Mouse (Mus musculus) neural tube, embryonic 13.5 days (tissue): ENCODE measurements around the gene Grid2. TPM values are rescaled to one million over a fixed set of nuclear protein-coding genes. Genes with fewer than 3 reads are reported as not detected.

ENCODE experiments used
- ATAC-seq: fragments of 200-750 bp; cut with Nextera tagmentation; 2 replicates; pipeline ENCODE4 v1.8.0; 2017; ENCODE audit warnings: low read depth, mild to moderate bottlenecking, moderate TSS enrichment, moderate library complexity
- H3K27ac ChIP-seq: fragments of 300-500 bp; sonication (generic); replicated peaks from 2 replicates; pipeline ENCODE4 v1.5.1; 2015; ENCODE audit warnings: moderate library complexity, mild to moderate bottlenecking, inconsistent platforms
- H3K27me3 ChIP-seq: fragments of 300-500 bp; sonication (generic); 2 replicates; pipeline ENCODE4 v1.6.1; 2015; ENCODE audit warnings: mild to moderate bottlenecking, inconsistent platforms
- H3K36me3 ChIP-seq: fragments of 300-500 bp; sonication (generic); 2 replicates; pipeline ENCODE4 v1.6.1; 2015; ENCODE audit warnings: mild to moderate bottlenecking, inconsistent platforms
- H3K4me1 ChIP-seq: fragments of 300-500 bp; sonication (generic); replicated peaks from 2 replicates; pipeline ENCODE4 v1.6.1; 2015; ENCODE audit warnings: inconsistent platforms
- H3K4me2 ChIP-seq: fragments of 300-500 bp; sonication (generic); 2 replicates; pipeline ENCODE4 v1.6.1; 2015; ENCODE audit warnings: inconsistent platforms, mild to moderate bottlenecking, moderate library complexity
- H3K4me3 ChIP-seq: fragments of 300-500 bp; sonication (generic); 2 replicates; pipeline ENCODE4 v1.5.1; 2015; ENCODE audit warnings: mild to moderate bottlenecking, inconsistent platforms
- H3K9ac ChIP-seq: fragments of 300-500 bp; sonication (generic); 2 replicates; pipeline ENCODE4 v1.6.1; 2015; ENCODE audit warnings: moderate library complexity, mild to moderate bottlenecking, inconsistent platforms
- H3K9me3 ChIP-seq: fragments of 300-500 bp; sonication (generic); 2 replicates; pipeline ENCODE4 v1.6.1; 2016; ENCODE audit warnings: inconsistent platforms
- WGBS: fragments of 180-500 bp; shearing (Covaris S2); methylation state at CpG from one replicate; pipeline ENCODE4 v1.1.7; 2015; 5-methylcytosine and 5-hydroxymethylcytosine counted together
- polyA plus RNA-seq: library from polyadenylated mRNA; unstranded; fragments of >200 nt; fragmentation: Nextera tagmentation; extraction: Ambion mirVana; gene quantifications from 2 replicates; pipeline ENCODE4 v1.2.1, GENCODE M21; 2015

Gene Grid2
- polyA plus RNA-seq, 1 experiment from 2014 or later: 9.6 TPM

DNA sequence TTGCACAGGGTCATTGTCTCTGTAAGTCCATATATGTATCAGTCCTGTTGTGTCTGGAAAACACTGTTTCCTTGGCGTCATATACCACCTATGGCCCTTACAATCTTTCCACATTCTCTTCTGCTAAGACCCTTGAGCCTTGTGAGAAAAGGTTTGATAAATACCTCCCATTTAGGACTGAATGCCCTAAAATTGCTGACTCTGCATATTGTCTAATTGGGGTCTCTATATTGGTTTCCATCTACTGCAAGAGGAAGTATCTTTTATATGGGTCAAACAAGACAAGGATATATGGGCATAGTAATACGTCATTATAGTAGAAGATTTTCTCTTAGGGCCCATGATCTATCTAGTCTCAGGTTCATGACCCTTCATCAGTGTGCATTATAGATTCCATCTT is 1008.5 kb downstream of the Grid2 start:
- 93% methylated on average over 2 of the region's 2 CpGs for WGBS
- no peaks in the 10 kb centered on the region for H3K36me3 ChIP-seq

DNA sequence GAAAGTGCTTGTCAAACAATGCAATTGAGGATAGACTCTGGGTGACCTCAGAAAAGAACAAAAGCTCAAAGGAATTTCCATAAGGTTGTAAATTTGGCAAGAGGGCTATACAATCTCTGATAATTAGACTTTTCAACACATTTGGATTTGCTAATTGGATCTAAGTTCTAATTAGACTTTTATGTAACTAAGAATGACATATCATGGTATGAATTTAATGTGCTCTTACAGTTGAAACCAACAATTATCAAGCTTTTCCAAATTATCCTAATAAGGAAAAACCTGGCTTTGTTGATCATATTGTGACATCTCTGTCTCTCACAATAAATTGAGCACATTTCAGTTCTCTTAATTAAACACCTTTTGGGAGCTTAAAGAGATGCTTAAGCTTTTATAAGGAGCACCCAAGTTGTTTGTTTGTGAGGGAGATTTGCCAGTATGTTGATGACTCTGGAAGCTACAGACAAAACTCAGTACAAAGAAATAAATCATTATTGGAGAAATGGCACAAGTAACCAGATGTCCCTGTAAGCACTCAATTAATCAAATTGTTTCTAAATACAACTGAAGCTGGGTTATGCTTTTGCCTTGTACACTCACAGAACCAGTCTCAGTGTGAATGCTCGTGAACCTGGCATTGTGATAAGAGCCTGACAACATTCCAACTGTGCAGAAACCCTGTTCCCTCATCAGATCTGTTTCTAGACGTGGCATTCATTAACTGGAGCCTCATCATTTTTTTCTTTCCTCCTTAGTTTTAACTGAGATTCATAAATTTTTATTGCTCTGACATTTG is 1018.8 kb downstream of the Grid2 start:
- H3K27ac ChIP-seq: no peak overlapping the region

More for the DNA sequence above, 1008.5 kb downstream of the Grid2 start:
- ATAC-seq: no peak
- Histone ChIP-seq H3K9me3 (no peaks in the 10 kb centered on the region), H3K9ac (no peak overlapping the region), H3K4me2 (no peak overlapping the region), H3K27ac (no peak overlapping the region), H3K4me1 (no peaks in the 10 kb centered on the region), H3K27me3 (no peaks in the 10 kb centered on the region), H3K4me3 (no peak overlapping the region)

DNA sequence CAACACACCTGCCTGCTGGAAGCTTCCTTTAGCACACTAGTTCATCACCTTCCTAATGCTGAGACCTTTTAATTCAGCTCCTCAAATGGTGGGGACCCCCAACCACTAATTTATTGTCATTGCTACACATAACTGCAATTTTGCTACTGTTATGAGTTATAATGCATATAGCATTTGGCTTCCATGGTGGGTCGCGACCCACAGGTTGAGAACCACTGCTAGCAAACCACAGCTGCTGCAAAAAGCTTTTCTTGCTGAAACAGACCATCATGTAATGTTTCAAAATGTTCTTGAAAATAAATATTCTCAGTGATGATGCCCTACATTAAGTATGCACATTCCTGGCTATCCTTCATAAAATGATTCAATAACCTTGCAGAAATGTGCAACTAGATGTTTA is 1024.3 kb downstream of the Grid2 start:
- H3K4me1 ChIP-seq: no peaks in the 10 kb centered on the region
- WGBS: 86% methylated on average over 2 of the region's 2 CpGs
- H3K9ac ChIP-seq: no peak overlapping the region
- H3K9me3 ChIP-seq: no peaks in the 10 kb centered on the region
- no peak for ATAC-seq
- no peaks in the 10 kb centered on the region for H3K27me3 ChIP-seq
- H3K4me2 ChIP-seq: no peak overlapping the region
- H3K4me3 ChIP-seq: no peak overlapping the region
- no peak overlapping the region for H3K27ac ChIP-seq
- no peaks in the 10 kb centered on the region for H3K36me3 ChIP-seq

More for the DNA sequence above, 1018.8 kb downstream of the Grid2 start:
- Histone ChIP-seq H3K4me2 (no peak overlapping the region), H3K36me3 (no peaks in the 10 kb centered on the region), H3K4me1 (no peaks in the 10 kb centered on the region), H3K27me3 (no peaks in the 10 kb centered on the region), H3K9me3 (no peaks in the 10 kb centered on the region), H3K4me3 (no peak overlapping the region), H3K9ac (no peak overlapping the region)
- 55% methylated on average over 2 of the region's 2 CpGs for WGBS
- no peak for ATAC-seq

DNA sequence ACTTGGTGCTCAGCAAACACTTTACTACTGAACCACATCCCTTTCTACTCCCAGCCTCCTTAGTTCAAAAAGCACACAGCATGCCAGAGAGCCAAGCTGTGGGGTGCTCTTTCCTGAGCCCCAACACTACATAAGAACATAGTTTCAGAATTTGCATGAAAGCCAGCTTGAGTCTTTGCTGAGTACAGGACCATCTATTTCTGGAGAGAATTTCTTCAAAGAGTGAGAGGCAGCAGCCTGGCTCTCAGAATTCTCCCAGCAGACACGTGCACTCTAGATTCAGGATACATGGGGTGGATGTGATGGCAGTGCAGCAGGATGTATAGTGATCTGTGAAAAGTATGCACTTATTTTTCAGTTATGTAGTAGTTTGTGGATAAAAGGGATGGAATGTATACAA is 1038.1 kb downstream of the Grid2 start:
- Histone ChIP-seq H3K27me3 (no peaks in the 10 kb centered on the region), H3K36me3 (no peaks in the 10 kb centered on the region), H3K4me3 (no peak overlapping the region), H3K4me1 (no peaks in the 10 kb centered on the region), H3K4me2 (no peak overlapping the region), H3K27ac (no peak overlapping the region), H3K9ac (no peak overlapping the region), H3K9me3 (no peaks in the 10 kb centered on the region)
- WGBS: 79% methylated on average over 1 of the region's 1 CpGs
- no peak for ATAC-seq

DNA sequence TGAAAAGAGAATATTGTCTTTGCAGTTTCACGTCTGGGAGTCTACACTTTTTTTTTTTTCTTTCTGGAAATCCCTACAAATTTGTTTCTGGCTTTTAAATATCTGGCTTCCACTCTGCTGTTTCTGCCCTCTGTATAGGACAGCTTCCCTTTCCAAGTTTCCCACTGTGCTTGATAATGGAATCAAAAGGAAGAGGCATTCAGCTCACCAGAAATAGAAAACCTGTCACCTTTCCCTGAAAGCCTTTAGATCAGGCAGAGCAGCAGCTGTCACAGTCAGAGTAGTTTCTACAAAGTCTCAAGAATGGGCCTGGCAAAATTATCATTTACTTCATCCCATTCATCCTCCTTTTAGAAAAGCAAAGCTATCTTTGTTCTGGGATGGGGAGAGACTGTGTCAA is 1042.0 kb downstream of the Grid2 start:
- Histone ChIP-seq H3K9me3 (no peaks in the 10 kb centered on the region), H3K4me1 (no peaks in the 10 kb centered on the region), H3K27me3 (no peaks in the 10 kb centered on the region), H3K4me3 (no peak overlapping the region), H3K36me3 (no peaks in the 10 kb centered on the region), H3K9ac (no peak overlapping the region), H3K4me2 (no peak overlapping the region), H3K27ac (no peak overlapping the region)
- WGBS: 62% methylated on average over 1 of the region's 1 CpGs
- no peak for ATAC-seq

DNA sequence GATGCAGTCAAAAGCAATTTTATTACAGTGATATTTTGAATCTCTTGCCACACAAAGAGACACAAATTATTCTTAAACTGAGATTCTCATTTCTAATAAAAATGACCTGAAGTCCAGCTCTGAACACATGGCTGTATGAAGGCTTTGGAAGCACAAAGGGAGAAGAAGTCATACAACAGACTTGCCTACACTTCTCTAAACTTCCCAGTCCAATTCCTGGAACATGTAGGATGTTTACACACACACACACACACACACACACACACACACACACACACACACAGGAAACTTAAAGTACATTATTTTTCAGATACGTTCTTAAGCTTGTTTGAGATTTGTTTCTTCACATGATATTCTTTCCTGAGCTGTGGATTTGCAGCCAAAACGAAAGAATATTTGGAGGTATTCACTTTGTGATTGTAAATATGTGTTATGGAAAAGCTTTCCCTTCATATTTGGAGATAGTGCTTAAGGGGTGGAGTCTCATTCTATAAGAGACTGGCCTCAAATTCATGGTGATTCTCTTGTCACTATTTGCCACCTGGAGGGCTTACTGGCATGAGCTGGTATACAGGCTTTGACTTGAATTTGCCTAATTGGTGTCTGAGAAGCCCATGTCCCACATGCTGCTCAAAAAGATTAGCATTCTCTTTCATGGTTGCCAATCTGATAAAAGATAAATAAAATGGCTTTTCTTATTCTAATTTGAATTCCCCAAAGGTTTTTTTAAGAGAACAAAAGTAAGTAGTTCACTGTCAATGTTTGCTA is 1049.2 kb downstream of the Grid2 start:
- no peak overlapping the region for H3K9ac ChIP-seq
- H3K36me3 ChIP-seq: no peaks in the 10 kb centered on the region
- no peak overlapping the region for H3K4me2 ChIP-seq
- H3K4me1 ChIP-seq: no peaks in the 10 kb centered on the region
- WGBS: 80% methylated on average over 2 of the region's 2 CpGs
- H3K9me3 ChIP-seq: no peaks in the 10 kb centered on the region
- H3K4me3 ChIP-seq: no peak overlapping the region
- no peaks in the 10 kb centered on the region for H3K27me3 ChIP-seq
- no peak for ATAC-seq
- H3K27ac ChIP-seq: no peak overlapping the region

DNA sequence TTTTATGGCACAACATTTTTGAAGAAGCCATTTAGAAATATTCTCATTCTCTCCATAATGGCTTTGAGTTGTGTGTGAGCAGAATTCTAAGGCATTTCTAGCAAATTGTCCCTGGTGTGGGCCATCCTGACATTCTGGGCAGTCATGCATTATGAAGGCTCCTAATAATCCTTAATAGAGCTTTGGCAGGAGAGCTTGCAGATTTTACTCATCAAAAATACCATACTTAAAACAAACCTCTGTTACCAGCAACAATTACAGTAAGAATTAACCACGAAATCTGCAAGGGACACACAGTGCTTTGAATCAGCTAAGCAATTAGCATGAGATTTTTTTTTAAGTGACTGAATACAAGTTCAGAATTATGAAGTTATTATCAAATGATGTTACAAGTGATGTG is 1053.0 kb downstream of the Grid2 start:
- H3K9ac ChIP-seq: no peak overlapping the region
- H3K4me2 ChIP-seq: no peak overlapping the region
- no peaks in the 10 kb centered on the region for H3K9me3 ChIP-seq
- no peaks in the 10 kb centered on the region for H3K27me3 ChIP-seq
- H3K36me3 ChIP-seq: no peaks in the 10 kb centered on the region
- no peaks in the 10 kb centered on the region for H3K4me1 ChIP-seq
- WGBS: 69% methylated on average over 1 of the region's 1 CpGs
- no peak for ATAC-seq
- H3K4me3 ChIP-seq: no peak overlapping the region
- H3K27ac ChIP-seq: no peak overlapping the region

DNA sequence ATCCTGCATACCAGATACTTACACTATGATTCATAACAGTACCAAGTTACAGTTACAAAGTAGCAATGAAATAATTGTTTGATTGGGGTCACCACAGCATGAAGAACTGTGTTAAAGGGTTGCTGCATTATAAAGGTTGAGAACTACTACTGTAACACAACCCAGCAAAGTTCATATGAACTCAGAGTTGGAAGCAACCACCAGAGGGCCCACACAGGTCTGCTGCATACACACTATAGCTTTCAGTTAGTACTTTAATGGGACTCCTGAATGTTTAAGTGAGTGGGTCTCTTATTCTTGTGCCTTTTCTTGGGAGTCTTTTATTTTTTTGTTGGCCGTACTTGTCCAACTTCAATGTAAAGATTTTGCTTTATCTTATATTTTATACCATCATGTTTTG is 1057.5 kb downstream of the Grid2 start:
- H3K36me3 ChIP-seq: no peaks in the 10 kb centered on the region
- WGBS: 91% methylated on average over 1 of the region's 1 CpGs

DNA sequence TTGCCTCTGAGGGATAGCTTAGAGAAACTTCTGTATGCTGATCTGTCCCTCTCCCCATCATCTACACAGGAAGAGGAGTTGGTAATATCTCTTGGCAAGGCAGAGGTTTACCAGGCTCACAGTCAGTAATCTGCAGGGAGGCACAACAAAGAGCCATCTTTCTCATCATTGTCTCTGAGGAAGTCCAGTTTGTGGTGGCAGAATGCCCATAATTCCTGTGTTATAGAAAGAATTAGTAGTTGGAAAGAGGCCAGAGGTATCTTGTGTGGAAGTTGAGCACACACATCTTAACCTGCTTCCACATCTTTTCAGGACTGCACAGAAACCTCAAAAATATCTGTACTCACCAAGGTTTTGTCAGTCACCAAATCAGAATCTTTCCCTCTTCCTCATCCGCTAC is 1071.3 kb downstream of the Grid2 start:
- Histone ChIP-seq H3K4me1 (no peaks in the 10 kb centered on the region), H3K27me3 (no peaks in the 10 kb centered on the region), H3K4me2 (no peak overlapping the region), H3K27ac (no peak overlapping the region), H3K4me3 (no peak overlapping the region), H3K9me3 (no peaks in the 10 kb centered on the region), H3K9ac (no peak overlapping the region), H3K36me3 (no peaks in the 10 kb centered on the region)
- no peak for ATAC-seq
- 94% methylated on average over 1 of the region's 1 CpGs for WGBS

More for the DNA sequence above, 1057.5 kb downstream of the Grid2 start:
- no peak overlapping the region for H3K4me3 ChIP-seq
- no peaks in the 10 kb centered on the region for H3K27me3 ChIP-seq
- no peak overlapping the region for H3K4me2 ChIP-seq
- ATAC-seq: no peak
- no peaks in the 10 kb centered on the region for H3K9me3 ChIP-seq
- no peaks in the 10 kb centered on the region for H3K4me1 ChIP-seq
- H3K27ac ChIP-seq: no peak overlapping the region
- no peak overlapping the region for H3K9ac ChIP-seq

DNA sequence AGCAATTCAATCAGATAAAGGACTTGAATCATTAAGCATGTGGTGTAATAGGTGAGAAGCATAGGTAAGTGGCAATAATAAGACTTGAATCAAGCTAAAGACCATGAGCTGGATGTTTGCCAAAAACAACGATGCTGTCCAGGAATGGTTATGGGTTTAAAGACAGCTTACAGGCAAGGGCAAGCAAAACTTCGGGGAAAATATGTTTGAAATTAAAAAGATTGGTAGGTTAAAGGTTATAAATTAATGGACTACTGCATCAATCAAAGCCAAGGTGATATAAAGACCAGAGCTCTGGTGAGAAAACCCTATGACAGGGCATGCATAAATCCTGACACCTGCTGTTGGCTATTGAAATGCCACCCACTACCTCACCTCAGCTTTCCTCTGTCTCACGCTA is 1072.2 kb downstream of the Grid2 start:
- Histone ChIP-seq H3K4me2 (no peak overlapping the region), H3K9me3 (no peaks in the 10 kb centered on the region), H3K27me3 (no peaks in the 10 kb centered on the region), H3K27ac (no peak overlapping the region), H3K36me3 (no peaks in the 10 kb centered on the region), H3K4me3 (no peak overlapping the region), H3K9ac (no peak overlapping the region), H3K4me1 (no peaks in the 10 kb centered on the region)
- ATAC-seq: no peak
- WGBS: 71% methylated on average over 3 of the region's 3 CpGs

DNA sequence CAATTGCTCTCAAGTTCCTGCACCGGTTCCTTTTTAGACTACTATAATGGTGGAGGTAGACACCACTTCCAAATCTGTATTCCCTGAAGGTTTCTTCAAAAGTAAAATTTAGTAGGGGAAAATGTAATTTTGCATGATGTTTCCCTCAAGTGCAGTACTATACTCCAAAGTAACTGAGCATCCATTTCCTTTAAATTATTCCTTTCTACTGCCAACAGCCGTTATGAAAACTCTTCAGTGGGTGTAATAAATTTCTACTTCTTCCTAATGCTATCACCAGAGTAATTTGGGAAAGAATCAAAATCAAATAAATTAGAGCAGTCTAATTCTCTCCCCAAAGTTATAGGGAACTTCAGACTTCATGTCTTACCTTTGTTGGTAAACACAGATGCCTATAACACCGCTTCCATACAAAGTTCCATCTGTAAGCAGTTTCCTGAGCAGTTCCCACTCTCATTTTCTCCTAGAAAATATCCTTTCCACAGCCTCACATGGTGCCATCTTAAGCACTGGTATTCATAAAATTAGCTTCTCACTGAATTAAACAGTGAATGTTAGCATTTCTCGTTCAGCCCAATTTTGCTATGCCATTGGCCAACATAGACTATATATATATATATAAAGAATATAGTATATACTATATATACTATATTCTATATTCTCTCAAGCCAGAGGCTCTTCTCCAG is 1142.9 kb downstream of the Grid2 start:
- no peak overlapping the region for H3K4me2 ChIP-seq
- no peaks in the 10 kb centered on the region for H3K36me3 ChIP-seq
- H3K4me3 ChIP-seq: no peak overlapping the region
- H3K27me3 ChIP-seq: no peaks in the 10 kb centered on the region
- no peak overlapping the region for H3K27ac ChIP-seq
- 90% methylated on average over 4 of the region's 4 CpGs for WGBS
- H3K9me3 ChIP-seq: no peaks in the 10 kb centered on the region
- H3K9ac ChIP-seq: no peak overlapping the region
- no peak for ATAC-seq
- H3K4me1 ChIP-seq: no peaks in the 10 kb centered on the region

DNA sequence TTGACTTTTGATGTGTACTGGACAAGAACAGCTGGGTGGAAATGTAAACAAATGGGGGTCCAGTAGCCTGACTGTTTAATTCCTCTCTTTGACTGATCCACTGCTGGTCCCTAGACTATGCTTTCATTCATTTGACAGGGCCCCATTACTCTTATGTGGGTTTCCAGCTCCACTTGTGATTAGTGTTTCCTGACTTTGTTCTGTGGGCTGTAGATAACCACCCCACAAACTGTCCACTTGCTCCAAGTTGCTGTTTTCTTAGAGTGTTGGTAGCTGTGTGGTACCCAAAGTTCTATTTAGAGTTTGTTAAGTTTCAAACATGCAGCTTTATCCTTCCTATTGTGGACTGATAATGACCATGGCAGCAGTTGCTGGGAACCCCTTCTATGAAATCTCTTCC is 1172.0 kb downstream of the Grid2 start:
- H3K27ac ChIP-seq: no peak overlapping the region
- no peaks in the 10 kb centered on the region for H3K36me3 ChIP-seq
- no peaks in the 10 kb centered on the region for H3K9me3 ChIP-seq
- no peaks in the 10 kb centered on the region for H3K27me3 ChIP-seq
- H3K4me3 ChIP-seq: no peak overlapping the region
- H3K4me2 ChIP-seq: no peak overlapping the region
- H3K9ac ChIP-seq: no peak overlapping the region
- no peaks in the 10 kb centered on the region for H3K4me1 ChIP-seq
- no peak for ATAC-seq
